Mouse (Mus musculus): ENCODE results near the gene Lpp. TPM values are rescaled to one million over a fixed set of nuclear protein-coding genes. Genes with fewer than 3 reads are reported as not detected.

Gene Lpp
- total RNA-seq, 4 experiments from 2014 or later, result 8.3 to 12.0 (median 10.4) TPM

DNA sequence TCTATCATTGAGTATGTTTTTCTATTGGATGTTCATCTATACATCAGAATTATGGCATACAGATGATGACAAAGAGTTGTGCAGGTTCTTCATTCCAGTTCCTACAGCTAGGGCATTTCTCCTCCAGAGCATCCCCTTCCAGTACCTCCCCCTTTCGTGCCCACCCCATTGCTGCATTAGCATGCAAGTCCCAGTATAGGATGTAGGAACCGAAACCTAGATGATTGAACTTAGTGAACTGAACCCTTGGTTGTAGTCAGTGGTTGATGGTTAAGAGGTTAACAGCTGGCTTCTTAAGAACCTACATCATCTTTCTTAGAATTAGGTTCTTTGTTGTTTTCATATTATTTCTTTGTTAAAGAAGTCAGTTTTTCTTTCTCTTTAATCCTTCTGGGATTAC, 265.7 kb downstream of the Lpp start:
- no peak for DNase-seq (ENCODE audit: low spot score in 2 of 2)

DNA sequence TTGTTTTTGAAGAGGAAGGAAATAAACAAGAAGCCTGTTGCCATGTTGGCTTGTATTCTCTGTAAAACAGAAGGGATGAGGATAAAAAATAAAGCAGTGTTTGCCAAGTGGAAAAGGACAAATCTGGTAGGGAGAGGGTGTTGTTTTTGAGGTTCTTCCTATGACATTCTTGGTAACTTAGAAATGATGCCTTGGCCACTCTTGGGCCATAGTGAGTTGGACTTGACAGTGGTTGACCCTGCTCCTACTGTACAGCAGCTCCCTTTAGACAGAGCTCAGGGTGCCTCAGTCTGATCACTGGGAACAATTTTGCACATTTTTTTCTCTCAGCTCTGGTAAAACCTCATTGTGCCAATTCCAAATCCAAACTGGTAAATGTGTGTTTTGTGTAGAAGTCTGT, 270.8 kb downstream of the Lpp start:
- DNase-seq (ENCODE audit: low spot score in 2 of 2), result peak in 1 of 2 experiments; percentile 24

DNA sequence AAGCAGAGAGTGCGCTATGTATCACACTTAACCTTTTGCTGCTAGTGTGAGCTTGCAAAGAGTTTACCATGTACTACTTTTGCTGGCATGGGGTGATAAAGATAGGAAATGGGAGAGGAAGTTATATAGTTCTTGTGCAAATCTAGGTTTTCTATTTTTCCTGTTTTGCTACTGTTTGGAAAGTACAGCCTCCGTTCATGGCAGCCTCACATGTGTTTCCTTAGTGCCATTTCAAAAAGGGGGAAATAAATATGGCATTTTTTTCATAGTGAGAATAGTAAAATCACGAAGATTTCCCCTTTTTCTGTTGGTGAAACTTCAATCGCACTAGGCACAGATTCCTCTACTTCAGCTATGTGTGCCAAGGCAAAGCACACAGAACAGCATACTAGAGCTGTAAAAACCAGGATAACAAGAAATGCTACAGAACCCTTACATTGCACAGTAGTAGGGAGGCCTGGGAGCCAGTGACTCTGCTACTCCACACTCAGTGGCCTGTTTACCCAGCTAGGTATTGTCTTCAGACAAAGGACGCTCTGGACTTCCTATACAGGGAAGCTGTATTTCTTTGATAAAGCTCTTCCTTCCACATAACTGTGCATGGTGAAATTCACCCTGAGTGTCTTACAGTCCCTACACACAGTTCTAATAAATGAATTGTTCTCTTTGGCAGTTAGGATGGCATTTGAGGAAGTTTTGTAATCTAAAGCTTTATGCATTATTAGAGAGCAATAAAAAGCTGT, 276.6 kb downstream of the Lpp start:
- DNase-seq (ENCODE audit: low spot score in 2 of 2), result no peak

DNA sequence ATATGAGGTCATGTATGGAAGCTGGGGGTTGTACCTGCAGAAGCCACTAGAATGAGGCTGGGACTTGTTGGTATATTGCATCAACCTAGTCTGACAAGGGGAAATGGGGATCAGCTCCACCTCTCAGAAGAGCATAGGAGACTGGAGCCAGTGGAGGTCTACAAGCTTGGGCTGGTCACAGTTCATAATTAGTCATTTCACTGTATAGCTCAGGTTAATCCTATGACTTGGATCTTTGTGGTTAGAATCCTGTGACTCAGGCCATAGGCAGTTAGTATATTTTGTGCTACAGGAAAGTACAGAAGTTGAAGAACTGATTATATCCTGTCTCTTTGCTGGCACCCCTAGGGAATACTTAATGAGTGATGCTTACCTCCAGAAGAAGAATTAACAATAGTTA, 285.6 kb downstream of the Lpp start:
- DNase-seq (ENCODE audit: low spot score in 2 of 2), result no peak

DNA sequence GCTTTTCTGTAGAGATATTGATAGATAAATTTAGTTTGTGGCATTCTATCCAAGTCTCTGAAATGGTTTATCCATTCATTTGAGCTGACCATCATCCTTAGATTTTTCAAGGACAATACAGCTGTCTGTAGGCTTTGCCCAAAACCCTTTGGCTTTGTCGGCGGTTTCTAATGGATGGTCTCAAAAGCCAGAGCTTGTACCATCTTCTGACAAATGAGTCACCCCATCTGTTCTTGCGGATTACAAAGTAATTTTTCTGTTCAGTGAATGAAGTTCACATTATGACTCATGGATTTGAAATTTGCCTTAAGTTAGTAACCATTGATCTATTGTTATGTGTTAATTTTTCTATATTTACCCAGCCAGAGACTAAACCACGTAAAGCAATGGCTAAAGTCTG, 301.8 kb downstream of the Lpp start:
- no peak for DNase-seq (ENCODE audit: low spot score in 2 of 2)

DNA sequence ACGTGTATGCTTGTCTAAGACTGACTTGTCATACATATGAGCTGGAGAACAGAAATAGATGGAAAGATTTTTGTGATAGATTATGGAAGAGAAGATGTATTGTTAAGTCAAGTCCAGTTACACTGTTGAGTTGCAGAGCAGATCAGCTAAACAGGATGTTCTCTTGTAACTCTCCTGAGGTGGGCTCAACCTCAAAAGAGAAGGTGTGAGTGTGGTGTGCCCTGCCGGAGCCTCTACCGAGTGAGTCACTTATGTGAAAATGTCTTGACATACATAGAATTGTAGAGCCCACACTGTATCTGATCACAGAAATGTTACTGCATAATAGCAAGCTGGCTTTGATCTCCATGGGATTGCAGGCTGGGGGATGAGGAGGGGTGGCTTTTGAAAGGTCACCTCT, 310.9 kb downstream of the Lpp start:
- no peak for DNase-seq (ENCODE audit: low spot score in 2 of 2)

DNA sequence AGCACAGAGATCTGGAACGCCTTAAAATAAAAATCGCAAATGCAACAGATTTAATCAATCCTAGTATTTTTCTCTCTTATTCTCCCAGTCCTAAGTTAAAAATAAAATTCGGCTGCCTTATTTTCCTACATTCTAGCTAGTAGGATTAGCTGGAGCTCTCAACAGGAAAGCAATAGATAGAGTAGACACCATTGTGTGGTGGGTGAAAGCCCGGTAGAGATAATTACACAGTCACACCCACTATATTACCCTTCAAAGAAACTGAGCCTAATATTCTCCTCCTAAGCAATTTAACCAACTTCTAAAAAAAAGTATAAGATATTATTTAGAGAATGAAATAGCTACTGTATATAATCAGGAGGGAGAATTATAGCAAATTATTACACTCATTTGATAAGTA, 330.3 kb downstream of the Lpp start:
- no peak for DNase-seq (ENCODE audit: low spot score in 2 of 2)

DNA sequence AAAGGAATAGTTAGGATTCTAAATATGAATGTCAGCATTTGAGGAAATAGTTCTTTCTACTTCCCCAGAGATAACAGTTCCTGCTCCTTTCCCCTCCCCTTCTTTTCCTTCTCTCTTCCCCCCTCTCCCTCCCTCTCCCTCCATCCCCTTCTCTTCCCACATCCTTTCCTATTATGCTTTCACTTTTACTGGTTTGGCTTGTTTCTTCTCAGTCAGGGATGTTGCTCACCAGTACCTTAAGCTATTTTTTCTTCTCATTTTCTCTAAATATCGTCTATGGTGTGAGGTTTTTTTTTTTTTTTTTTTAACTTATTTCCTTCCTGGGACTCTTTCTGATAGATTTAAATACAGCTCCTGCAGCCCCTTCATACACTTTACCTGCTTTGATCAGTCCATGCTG, 339.4 kb downstream of the Lpp start:
- DNase-seq (ENCODE audit: low spot score in 2 of 2), result no peak

DNA sequence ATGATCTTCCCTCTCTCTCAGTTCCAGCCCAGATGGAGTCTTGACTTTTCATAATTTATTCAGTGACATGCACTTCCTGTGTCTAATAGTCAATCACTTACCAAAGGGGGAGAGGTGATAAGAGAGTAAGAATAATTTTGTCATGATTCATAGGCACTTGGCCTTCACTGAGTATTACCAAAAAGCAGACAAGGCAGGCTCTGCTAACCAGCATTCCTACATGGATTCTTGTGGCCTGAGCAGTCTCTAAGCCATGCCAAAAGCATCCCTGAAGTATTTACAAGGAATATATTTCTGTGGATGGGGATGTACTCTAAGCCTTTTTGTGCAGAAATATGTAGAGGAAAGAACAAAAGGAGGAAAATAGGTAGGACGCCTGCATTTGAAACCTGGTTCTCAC, 340.0 kb downstream of the Lpp start:
- DNase-seq (ENCODE audit: low spot score in 2 of 2), result no peak

DNA sequence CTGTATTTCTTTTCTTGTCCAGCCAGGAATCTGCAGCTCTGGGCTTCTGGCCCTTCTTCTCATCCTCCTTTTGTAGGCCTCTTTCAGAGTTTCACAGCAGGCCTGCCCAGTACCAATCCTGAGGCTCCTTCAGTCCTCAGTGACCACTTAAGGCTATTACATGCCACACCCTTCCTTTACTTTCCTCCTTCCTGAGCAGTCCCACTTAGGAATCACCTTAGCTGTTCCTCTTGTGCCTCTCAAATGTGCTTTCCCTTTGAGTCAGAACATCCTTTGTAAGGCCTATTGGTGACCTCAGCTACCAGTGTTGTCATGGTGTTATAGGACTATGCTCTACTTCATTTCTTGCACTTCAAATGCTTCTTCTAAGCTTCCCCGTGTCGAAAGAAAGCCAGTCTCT, 342.4 kb downstream of the Lpp start:
- no peak for DNase-seq (ENCODE audit: low spot score in 2 of 2)

DNA sequence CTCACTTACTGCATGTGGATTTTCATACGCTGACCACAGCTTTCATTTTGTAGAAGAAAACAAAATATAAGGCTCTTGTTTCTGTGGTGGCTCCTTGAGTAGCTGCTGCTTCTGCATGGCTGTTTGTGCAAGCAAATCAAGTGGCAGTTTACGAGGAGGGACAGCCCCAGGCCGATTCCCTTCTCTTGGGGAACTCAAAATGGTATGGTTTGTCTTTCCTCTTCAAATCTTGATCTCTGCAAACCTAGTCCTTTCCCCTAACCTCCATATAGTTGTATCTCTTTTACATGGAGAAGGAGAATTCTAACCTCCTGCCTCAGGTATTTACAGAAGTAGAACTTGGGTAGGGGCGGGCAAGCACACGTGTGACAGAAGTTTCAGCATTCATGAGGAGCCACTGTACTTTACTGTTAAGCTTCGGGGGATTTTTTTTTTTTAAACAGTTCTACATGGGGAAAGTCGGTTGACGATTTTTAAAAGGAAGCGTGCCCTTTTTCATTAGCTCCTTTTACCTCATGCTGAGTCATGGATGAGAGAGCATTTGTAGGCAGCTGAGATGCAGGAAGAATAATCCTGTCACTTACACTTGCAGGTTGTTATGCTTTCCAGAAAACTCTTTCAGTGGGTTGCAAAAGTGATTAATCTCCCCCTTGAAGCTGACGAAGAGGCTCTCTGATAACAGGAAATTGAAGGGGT, 344.2 kb downstream of the Lpp start:
- DNase-seq (ENCODE audit: low spot score in 2 of 2), result no peak

DNA sequence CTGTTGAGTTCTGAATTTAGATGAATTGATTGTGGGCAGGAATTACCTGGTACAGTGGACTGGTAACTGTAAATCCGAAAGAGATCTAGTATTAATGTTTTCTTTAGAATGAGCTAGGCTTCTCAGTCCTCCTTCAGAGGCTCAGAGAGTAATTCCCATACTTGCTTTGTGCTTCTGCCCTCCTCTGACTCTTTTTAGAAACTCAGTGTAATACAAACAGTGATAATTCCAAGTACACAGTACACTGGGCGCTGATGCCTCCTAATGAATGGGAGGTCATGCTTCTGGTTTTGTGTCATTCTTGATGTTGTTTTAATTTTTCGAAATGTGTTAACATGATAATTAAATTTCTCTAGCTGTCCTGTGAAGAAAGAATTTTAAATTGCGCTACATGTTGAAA, 347.4 kb downstream of the Lpp start:
- DNase-seq (ENCODE audit: low spot score in 2 of 2), result no peak

DNA sequence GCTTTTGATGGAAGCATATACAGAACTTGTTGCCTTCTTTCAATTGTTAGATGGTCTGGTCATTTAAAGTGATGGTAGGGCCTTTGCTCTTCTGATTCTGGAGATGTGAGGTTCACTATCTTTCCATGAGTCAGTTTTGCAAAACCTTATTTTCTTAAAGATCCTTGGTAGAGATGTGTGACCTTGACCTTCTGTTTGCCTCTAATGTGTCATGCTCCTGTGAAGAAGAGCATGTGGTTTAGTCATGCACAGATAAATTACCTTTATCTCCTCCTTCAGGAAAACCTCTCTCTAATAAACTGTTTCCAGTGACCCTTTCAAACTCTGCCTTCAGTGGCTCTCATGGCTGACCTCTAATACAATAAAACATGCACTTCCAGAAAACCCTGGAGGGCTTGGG, 356.5 kb downstream of the Lpp start:
- DNase-seq (ENCODE audit: low spot score in 2 of 2), result no peak

DNA sequence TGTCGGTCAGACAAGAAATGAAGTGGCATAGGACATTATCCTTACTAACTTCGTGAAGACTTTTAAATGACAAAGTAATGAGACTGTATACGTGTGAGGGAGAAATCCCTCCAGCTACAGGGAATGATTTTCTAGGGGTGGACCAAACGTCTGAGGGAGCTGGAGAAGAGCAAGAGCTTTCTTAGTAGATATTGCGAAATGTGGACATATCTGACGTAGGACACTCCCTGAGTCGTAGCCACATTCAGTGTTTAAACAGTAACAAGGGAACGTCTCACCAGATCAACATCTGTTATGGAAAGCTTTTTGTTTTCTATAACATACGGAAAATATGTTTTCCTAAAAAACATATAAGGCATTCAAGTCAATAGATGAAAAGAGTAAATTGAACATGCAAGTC, 362.8 kb downstream of the Lpp start:
- no peak for DNase-seq (ENCODE audit: low spot score in 2 of 2)

DNA sequence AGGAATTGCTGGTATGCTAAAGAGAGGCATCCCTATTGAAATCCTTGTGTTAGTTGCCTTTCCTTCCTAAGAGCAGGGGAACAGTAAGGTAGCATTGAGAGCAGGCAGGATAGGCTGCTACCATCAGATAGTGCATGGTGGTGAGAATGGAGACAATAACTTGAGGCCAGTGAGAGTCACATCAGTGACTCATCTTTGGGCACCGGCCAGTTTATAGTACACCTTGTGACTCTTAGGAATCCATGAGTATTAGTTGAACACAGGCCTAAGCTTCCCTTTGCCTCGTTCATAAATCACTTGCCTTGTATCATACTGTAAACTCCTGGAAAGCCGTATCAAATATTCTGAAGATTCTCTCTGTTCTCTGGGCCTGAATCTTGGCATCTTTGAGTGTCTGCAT, 372.7 kb downstream of the Lpp start:
- DNase-seq (ENCODE audit: low spot score in 2 of 2), result no peak

DNA sequence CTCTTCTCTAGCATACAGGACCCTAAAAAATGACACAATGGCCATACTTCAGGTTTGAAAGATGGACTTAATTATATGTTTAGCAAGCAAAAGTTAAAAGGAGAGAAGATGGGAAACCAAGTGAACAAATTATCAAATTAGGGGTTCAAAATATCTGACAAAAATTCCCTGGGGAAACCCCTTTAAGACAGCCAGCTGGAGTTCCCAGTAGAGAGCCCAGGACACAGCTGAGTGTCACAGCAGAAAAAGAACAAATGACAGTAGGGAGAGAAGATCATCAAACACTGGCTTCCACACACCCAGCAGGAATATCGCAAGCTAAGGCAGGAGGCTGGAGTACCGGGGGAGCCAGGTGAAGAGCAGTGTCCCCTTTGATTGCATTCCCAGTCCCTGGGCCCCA, 373.3 kb downstream of the Lpp start:
- DNase-seq (ENCODE audit: low spot score in 2 of 2), result no peak

DNA sequence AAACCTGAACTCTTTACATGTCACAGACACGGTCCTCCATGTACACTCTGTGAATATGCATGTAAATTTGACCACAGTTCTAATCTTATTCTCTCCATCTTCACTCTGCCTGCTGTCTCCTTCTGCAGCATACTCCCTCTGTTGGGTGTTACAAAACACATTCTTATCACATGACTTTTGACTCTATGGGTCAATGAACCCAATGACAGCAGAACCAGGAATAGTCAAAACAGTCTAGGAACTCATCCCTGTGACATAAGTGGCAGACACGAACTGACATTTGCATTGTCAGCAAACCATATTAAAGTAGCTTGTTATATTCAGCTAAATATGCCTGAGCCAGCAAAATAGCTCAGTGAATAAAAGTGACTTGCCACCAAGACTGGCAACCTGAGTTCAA, 383.7 kb downstream of the Lpp start:
- no peak for DNase-seq (ENCODE audit: low spot score in 2 of 2)

DNA sequence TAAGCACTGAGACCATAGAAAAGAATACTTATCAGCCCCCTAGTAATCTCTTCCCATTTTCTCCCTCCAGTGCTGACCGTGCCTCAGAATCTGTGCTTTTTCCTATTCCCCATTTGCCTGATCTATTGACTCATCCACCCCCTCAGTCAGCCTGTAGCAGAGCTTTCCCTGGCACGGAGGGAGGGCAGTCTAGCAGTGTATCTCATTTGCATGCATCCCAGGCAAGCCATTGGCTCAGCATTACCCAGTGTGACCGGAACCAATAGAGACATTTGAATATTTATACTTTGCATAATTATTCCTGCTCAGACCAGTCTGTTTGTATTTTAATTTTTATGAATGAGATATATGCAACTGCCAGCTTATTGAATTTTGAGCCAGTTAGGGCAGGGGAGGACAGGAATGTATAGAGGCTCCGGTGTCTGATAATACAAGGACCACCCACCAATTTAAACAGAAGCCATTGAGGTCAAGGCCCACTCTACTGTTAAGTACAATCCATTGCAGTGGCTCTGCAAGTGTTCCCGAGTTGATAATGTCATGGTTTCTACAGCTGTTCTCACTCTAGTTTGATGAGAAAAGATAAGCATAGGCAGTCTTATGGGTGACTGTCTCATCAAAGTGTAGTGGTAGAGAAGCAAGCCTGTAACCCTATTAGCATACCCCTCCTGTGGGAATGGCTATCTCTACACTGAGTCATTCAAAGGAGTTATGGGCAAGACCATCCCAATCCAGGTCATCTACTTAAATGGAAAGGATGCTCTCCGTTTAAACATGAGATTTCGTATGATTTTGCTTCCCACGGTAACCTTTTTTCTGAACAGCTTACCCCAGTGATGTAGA, 385.3 kb downstream of the Lpp start:
- DNase-seq (ENCODE audit: low spot score in 2 of 2), result no peak

DNA sequence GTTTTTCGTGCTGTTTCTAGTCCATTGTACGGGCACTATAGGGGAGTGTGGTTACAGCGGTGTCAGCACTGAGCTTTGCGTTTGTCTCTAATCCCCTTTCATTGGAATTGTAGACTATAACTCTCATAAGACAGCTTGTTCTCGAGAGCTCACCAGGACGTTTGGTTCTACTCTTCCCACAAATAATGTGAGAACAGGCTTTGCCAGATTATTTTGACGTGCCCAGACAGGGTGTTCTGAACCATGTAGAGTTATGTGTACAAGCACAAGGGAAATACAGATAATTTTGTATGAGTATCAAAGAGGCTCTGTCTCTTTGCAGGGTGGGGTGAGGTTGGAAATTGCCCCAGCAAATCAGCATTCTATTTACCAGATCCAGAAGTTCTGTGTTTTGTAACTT, 387.2 kb downstream of the Lpp start:
- DNase-seq (ENCODE audit: low spot score in 2 of 2), result no peak

DNA sequence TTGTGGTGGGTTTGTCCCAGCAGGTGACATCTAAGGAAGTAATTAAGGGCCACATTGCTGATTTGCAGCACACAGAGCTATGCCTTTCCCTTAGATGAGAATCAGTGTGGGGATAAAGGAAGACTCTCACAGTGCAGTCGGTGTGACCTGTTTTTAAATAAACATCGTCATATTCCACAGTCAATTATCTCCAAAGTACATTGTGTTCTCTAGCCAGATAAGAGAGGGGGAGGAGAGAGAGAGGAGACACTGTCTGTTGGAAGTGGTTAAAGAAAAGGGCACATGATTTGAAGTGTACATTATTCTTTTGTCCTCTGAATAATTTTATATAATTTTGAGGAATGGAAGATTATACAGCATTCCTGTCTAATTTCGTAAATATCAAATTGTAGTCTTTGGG, 388.6 kb downstream of the Lpp start:
- DNase-seq (ENCODE audit: low spot score in 2 of 2), result no peak

DNA sequence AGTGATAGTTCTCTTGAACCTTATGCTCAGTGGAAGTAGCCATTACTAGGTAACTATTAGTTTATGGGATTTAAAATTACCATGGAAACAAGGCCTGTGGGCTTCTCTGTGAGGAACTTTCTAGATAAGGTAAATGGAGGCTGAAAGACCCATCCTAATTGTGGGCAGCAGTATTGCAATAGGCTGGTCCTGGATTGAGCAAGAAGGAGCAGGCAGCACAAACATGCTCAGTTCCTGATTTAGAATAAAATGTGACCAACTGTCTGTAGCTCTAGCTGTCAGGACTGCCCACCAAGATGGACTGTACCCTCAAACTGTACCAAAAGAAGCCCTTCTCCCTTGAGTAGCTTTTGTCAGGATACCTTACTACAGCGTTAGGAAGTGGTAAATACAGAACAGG, 392.3 kb downstream of the Lpp start:
- DNase-seq (ENCODE audit: low spot score in 2 of 2), result no peak

DNA sequence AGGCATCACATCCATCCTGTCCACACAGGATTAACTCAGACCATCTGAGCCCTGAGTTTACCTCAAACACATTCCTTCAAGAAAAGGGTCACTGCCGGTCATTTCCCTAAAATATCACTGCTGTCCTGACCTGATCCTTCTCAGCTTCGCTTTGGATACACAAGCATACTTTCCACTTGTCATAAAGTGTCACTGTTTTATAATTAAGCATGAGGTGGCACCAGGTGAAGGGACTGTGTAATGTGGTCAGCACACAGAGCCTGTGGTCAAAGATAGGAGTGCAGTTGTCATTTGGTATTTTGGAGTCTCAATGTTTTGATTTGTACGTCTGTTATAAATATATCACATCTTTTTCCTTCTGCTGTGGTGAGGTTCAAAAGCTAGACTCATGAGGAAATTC, 395.7 kb downstream of the Lpp start:
- no peak for DNase-seq (ENCODE audit: low spot score in 2 of 2)

DNA sequence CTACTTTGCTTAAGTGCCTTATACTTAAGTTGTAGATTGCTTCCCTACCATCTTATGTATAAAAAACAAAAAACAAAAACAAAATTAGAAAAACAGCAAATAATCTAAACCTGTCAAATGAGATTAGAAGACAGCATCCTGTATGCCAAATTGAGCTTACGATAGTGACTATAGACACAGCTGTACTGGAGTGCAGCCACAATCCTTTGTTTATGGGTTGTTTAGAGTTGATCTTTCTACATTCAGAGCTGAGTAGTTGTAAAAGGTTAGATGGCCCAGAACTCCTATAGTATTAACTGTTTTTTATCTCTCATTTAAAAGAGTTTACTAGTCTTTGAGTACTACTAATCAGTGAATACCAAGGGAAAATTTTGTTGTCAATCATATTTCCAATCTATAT, 398.1 kb downstream of the Lpp start:
- no peak for DNase-seq (ENCODE audit: low spot score in 2 of 2)
